Mouse (Mus musculus) adrenal gland, adult 10 weeks (tissue): ENCODE data around the gene Plcb4. TPM values are rescaled to one million over a fixed set of nuclear protein-coding genes. Genes with fewer than 3 reads are reported as not detected.

Experiments used
- polyA plus RNA-seq: library from polyadenylated mRNA; stranded (reverse); fragments of 350-450 nt; fragmentation: Illumina TruSeq; extraction: RNeasy Lipid Tissue Mini Kit (QIAGEN cat#74804); gene quantifications from one replicate; pipeline ENCODE4 v1.2.3, GENCODE M21; 2014; ENCODE audit warnings: low read depth, low replicate concordance

Plcb4 gene
- polyA plus RNA-seq: 61.6 TPM

GRCm38 (mm10) chr2:135658486-135659390 lies at the start of gene Plcb4:
Gene Plcb4 (plus strand): TSS chr2:135659011.

DNA sequence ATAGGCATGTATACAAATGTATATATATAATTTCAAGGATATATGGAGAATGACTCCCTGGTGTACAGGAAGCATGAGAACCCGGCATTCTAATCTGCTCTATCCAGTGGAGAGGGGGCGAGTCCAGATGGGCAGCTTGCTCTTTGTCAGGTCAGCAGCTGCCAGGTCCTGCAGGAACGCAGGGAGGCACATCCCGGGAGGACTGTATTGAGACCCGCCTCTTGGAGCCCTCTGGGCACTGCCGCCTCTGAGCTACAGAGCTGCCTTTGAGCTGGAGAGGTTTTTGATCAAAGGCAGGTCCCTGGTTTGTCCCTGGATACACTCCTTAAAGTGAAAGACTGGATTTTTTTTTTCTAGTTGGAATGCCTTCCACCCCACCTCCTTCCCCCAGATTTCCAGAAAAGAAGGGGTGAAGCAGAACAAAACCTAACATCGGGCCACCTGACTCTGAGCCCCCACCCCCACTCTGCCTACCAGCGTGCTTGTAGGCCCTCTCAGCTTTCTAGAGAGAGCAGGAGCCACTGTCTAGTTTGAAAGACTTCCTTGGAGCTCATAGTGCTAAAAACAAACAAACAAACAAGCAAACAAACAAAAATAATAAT lies 393.0 kb downstream of the Plcb4 start, which contains the start of gene Lamp5:
Gene Lamp5, plus strand, starts transcription at position 552 of the 602 bp plus-strand sequence.

